Mouse (Mus musculus): ENCODE data around the gene Slc4a1ap. TPM values are rescaled to one million over a fixed set of nuclear protein-coding genes. Genes with fewer than 3 reads are reported as not detected.
"Not testable (repeated sequence)": the region's sequence is repeated elsewhere in the genome, so short reads cannot be mapped to it uniquely, and the experiment has no call there.

The Slc4a1ap gene
- polyA plus RNA-seq (2012; ENCODE audit: insufficient read depth, insufficient read length, missing spikeins): 15.2 and 18.4 TPM in 2 replicates

DNA sequence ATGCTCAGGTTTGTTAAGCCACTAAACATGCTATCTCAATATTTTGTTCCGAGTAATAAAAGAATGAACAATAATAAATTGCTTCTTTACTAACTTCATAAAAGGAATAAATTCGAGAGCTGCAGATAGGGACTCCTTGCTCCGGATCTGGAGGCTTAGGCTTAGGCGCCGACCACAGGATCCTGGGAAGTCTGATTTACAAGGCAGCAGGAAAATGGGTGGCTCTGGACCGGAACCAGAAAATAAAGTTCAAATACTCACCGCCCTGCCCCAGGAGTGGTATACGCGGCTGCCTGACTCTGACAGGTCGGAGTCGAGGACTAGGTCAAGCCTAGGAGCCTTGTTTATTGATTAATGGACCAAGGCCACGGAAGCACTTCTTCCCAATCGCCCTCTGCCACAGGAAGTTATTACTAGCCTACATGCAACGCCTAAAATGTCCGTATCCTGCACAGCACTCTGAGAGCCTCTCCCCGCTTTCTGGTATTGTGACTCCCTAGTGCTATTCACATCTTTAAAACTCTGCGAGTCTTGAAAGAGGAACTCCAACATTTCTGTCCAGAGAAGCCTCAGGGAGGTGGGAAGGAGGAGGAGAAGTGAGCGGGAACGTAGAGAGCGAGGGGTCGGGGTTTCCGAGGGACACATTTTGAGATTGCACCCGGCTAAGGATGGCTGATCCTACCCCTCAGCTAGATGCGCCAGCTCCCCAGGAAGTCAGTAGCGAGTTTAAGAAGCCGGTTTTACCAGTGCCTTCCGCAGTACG is at the start of gene Slc4a1ap:
Gene Slc4a1ap (plus strand): TSS at position 642 of the 763 bp plus-strand sequence.
- Histone ChIP-seq H3K4me1 (ENCODE audit: control insufficient read depth, insufficient read depth, insufficient read length, low read length) (peaks cover 5% of the 10 kb centered on the region), H3K27ac (replicated peaks; ENCODE audit: low read depth, low read length) (peak within 1 kb of the TSS; percentile 96), H3K4me3 (ENCODE audit: insufficient read depth, low read depth, low read length) (peak within 1 kb of the TSS; percentile 98)

DNA sequence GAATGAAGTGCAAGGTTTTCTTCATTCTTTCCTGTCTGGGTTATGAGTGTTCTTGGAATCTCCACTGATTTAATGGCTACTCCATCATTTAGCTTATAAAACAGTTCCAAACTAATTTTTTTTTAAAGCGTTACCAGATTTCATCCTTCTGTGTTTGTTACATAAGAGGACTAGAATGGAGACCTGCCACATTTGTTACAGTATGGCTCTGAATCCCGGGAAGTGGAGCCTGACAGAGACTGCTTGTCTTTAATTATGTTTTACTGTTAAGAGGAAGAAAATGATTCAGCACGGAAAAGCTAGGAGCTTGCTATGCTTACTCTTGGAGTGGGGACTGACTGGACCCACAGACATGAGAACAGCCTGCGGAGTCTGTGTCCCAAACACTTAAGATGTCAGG is 46.3 kb upstream of the Slc4a1ap start:
- no peak overlapping the region for H3K27ac ChIP-seq (replicated peaks; ENCODE audit: low read depth, low read length)

DNA sequence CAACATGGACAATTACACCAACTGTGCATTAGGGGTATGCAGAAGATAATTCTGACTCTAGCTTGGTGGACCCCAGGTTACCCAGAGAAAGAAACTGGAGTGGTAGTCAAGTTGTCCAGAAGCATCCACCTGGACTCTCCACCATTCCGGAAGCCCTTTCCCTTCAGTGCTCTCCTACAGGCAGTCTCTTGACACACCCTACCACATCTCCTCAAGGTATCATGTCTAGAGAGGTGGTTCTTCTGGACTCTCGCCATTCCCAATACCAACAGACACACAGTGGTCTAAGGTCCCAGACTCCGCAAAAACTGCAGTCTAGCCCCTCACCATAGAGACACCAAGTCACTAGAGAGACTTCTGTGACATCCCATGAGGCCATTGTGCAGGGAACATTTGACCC is 41.4 kb upstream of the Slc4a1ap start, which contains the start of gene 4930548H24Rik:
Gene 4930548H24Rik (plus strand): TSS at position 301 of the 400 bp plus-strand sequence.
- no peak within 1 kb of the TSS for H3K4me3 ChIP-seq (ENCODE audit: insufficient read depth, low read depth, low read length)
- H3K4me1 ChIP-seq (ENCODE audit: control insufficient read depth, insufficient read depth, insufficient read length, low read length): no peaks in the 10 kb centered on the region
- no peak within 1 kb of the TSS for H3K27ac ChIP-seq (replicated peaks; ENCODE audit: low read depth, low read length)

More for the DNA sequence above, 46.3 kb upstream of the Slc4a1ap start:
- H3K4me3 ChIP-seq (ENCODE audit: insufficient read depth, low read depth, low read length): no peak overlapping the region
- no peaks in the 10 kb centered on the region for H3K4me1 ChIP-seq (ENCODE audit: control insufficient read depth, insufficient read depth, insufficient read length, low read length)

DNA sequence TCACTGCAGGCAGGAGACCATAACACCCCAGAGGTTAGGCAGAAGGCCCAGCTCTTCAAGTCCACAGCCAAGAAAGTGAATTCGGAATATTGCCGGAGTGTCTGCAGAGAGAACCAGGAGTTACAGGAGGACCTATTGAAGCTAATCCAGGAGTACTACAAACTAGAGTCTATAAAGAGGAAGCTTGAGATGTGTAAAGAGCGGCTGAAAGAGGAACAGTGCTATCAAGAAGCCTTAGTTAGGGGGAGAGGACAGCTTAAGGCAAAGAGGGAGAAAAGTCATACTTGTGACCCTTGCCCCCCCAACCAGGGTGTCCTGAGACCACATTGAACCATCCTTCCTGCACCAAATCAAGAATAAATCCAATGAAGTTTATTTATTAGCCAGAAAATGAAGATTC is 38.9 kb upstream of the Slc4a1ap start:
- Histone ChIP-seq H3K4me1 (ENCODE audit: control insufficient read depth, insufficient read depth, insufficient read length, low read length) (no peaks in the 10 kb centered on the region), H3K4me3 (ENCODE audit: insufficient read depth, low read depth, low read length) (no peak overlapping the region), H3K27ac (replicated peaks; ENCODE audit: low read depth, low read length) (no peak overlapping the region)

- H3K4me1 ChIP-seq (ENCODE audit: control insufficient read depth, insufficient read depth, insufficient read length, low read length): no peaks in the 10 kb centered on the region
- no peak overlapping the region for H3K27ac ChIP-seq (replicated peaks; ENCODE audit: low read depth, low read length)
- no peak overlapping the region for H3K4me3 ChIP-seq (ENCODE audit: insufficient read depth, low read depth, low read length)
Measured at GRCm38 (mm10) chr5:31489116-31489769, 37.6 kb upstream of the Slc4a1ap start.

GRCm38 (mm10) chr5:31492031-31492430 is 34.8 kb upstream of the Slc4a1ap start:
- peaks cover 5% of the 10 kb centered on the region; the same call in 1 of the 2 replicates for H3K4me1 ChIP-seq (ENCODE audit: control insufficient read depth, insufficient read depth, insufficient read length, low read length)
- no peak overlapping the region for H3K27ac ChIP-seq (replicated peaks; ENCODE audit: low read depth, low read length)
- H3K4me3 ChIP-seq (ENCODE audit: insufficient read depth, low read depth, low read length): no peak overlapping the region

GRCm38 (mm10) chr5:31494513-31495297 is 32.1 kb upstream of the Slc4a1ap start, which contains the start of gene Gpn1:
Gene Gpn1, plus strand, starts transcription at chr5:31494741.
- H3K4me1 ChIP-seq (ENCODE audit: control insufficient read depth, insufficient read depth, insufficient read length, low read length): peaks cover 5% of the 10 kb centered on the region; the same call in 1 of the 2 replicates
- peak within 1 kb of the TSS; percentile 73 for H3K4me3 ChIP-seq (ENCODE audit: insufficient read depth, low read depth, low read length)
- H3K27ac ChIP-seq (replicated peaks; ENCODE audit: low read depth, low read length): no peak within 1 kb of the TSS

DNA sequence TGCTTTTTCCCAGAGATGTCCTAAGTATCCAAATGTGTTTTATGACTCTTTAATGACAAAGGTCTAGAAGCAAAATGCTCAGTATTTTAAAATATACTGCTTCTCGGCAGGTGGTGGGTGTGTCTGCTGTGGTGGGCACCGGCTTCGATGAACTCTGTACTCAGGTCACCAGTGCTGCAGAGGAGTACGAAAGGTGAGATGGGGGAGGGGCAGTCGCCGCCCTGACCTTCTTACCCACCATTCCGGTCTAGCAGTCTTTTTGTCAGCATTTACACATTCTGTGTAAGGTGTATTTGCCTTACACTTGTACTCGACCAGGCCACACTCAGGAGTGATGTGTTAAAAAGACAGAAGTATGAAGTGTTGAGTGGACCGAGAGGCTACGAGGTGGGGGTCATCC is 22.0 kb upstream of the Slc4a1ap start:
- Histone ChIP-seq H3K4me1 (ENCODE audit: control insufficient read depth, insufficient read depth, insufficient read length, low read length) (no peaks in the 10 kb centered on the region), H3K27ac (replicated peaks; ENCODE audit: low read depth, low read length) (no peak overlapping the region), H3K4me3 (ENCODE audit: insufficient read depth, low read depth, low read length) (no peak overlapping the region)

- no peaks in the 10 kb centered on the region for H3K4me1 ChIP-seq (ENCODE audit: control insufficient read depth, insufficient read depth, insufficient read length, low read length)
- H3K27ac ChIP-seq (replicated peaks; ENCODE audit: low read depth, low read length): no peak overlapping the region
- H3K4me3 ChIP-seq (ENCODE audit: insufficient read depth, low read depth, low read length): no peak overlapping the region
Measured at GRCm38 (mm10) chr5:31512481-31512880, 14.3 kb upstream of the Slc4a1ap start.

GRCm38 (mm10) chr5:31520556-31520955 is 6.2 kb upstream of the Slc4a1ap start:
- no peak overlapping the region for H3K4me3 ChIP-seq (ENCODE audit: insufficient read depth, low read depth, low read length)
- no peak overlapping the region for H3K27ac ChIP-seq (replicated peaks; ENCODE audit: low read depth, low read length)
- peaks cover 2% of the 10 kb centered on the region for H3K4me1 ChIP-seq (ENCODE audit: control insufficient read depth, insufficient read depth, insufficient read length, low read length)

DNA sequence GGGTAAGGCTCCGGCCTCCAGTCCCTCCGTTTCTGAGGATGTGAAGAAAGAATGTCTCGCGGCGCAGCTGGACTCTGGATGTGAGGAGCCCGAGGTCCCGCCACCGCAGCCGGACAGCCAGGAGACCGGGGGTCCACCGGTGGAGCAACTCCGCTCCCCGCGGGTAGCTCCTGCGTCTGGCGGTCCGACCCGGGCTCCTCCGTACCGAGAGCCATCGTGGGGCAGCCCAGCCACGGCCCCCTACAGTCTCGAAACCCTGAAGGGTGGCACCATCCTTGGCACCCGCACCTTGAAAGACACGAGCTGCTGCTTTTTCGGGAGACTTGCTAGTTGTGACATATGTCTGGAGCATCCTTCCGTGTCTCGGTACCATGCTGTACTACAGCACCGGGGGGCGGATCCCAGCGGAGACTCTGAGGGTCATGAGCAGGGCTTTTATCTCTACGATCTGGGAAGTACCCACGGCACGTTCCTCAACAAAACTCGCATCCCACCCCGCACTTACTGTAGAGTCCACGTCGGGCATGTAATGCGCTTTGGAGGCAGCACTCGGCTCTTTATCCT is 404 bp downstream of the Slc4a1ap start:
- H3K27ac ChIP-seq (replicated peaks; ENCODE audit: low read depth, low read length): no peak overlapping the region
- H3K4me3 ChIP-seq (ENCODE audit: insufficient read depth, low read depth, low read length): peak overlapping the region; percentile 98
- H3K4me1 ChIP-seq (ENCODE audit: control insufficient read depth, insufficient read depth, insufficient read length, low read length): peaks cover 5% of the 10 kb centered on the region

DNA sequence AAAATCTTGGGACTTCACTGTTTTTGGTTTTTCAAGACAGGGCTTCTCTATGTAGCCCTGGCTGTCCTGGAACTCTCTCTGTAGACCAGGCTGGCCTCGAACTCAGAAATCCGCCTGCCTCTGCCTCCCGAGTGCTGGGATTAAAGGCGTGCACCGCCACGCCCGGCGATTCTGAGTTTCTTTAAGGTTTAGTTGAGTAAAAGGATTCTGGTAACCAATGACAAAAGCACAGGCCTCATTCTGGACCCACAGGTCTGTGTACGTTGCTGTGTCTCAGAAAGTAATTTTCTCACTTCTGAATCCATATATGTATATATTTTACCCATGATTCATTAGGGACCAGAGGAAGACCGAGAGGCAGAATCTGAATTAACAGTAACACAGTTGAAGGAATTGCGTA is 912 bp downstream of the Slc4a1ap start, which contains the start of gene Supt7l:
Gene Supt7l (minus strand): TSS at position 101 of the 400 bp plus-strand sequence.
- H3K4me1 ChIP-seq (ENCODE audit: control insufficient read depth, insufficient read depth, insufficient read length, low read length): not testable (repeated sequence)
- H3K4me3 ChIP-seq (ENCODE audit: insufficient read depth, low read depth, low read length): peak within 1 kb of the TSS; percentile 98
- H3K27ac ChIP-seq (replicated peaks; ENCODE audit: low read depth, low read length): peak within 1 kb of the TSS; percentile 96

GRCm38 (mm10) chr5:31528560-31528959 is 1.8 kb downstream of the Slc4a1ap start:
- no peak overlapping the region for H3K27ac ChIP-seq (replicated peaks; ENCODE audit: low read depth, low read length)
- H3K4me1 ChIP-seq (ENCODE audit: control insufficient read depth, insufficient read depth, insufficient read length, low read length): peaks cover 5% of the 10 kb centered on the region
- no peak overlapping the region for H3K4me3 ChIP-seq (ENCODE audit: insufficient read depth, low read depth, low read length)

DNA sequence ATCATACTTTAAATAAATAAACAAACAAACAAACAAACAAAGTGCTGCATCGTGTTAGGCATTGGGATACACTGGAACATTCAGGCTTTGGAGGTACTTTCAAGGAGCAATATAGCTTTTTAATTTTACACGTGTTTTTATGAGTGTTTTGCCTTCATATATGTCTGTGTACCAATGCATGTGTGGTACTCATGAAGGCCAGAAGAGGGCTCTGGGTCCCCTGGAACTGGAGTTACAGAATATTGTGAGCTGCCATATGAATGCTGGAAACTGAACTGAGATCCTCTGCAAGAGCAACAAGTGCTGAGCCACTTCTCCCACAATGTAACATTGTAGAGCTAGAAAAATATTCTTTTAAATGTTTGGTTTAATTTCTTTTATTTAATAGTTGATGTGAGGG is 8.4 kb downstream of the Slc4a1ap start:
- H3K4me1 ChIP-seq (ENCODE audit: control insufficient read depth, insufficient read depth, insufficient read length, low read length): no peaks in the 10 kb centered on the region
- H3K4me3 ChIP-seq (ENCODE audit: insufficient read depth, low read depth, low read length): no peak overlapping the region
- no peak overlapping the region for H3K27ac ChIP-seq (replicated peaks; ENCODE audit: low read depth, low read length)

DNA sequence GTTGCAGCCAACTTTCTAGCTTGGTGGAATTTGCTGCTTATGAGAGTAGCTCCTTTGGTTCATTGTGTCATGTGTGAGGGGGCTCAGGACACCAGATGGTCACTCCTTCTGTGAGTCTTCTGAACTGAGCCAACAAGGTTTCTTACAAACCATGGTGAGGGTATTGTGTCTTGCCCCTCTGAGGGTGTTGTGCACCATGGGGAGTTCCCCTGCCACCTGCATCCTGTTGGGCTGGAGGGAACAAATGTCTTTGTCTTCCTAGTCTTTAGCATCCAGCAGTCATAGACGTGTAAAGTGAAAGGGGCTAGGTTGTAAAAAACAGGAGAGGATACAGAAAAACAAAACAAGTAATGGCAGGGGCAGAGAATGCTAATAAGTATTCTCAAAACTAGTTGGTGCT is 32.6 kb downstream of the Slc4a1ap start:
- Histone ChIP-seq H3K4me1 (ENCODE audit: control insufficient read depth, insufficient read depth, insufficient read length, low read length) (peaks cover 8% of the 10 kb centered on the region), H3K27ac (replicated peaks; ENCODE audit: low read depth, low read length) (no peak overlapping the region), H3K4me3 (ENCODE audit: insufficient read depth, low read depth, low read length) (no peak overlapping the region)
